Mouse (Mus musculus) lung, postnatal 10 days (tissue): ENCODE results near the gene Fkbp14.
A peak's percentile ranks its signal among the peaks of the same experiment; 100 is the strongest.

Source experiments
- DNase-seq: peaks from one replicate; pipeline ENCODE4 v3.0.0; 2021

Gene Fkbp14

DNA sequence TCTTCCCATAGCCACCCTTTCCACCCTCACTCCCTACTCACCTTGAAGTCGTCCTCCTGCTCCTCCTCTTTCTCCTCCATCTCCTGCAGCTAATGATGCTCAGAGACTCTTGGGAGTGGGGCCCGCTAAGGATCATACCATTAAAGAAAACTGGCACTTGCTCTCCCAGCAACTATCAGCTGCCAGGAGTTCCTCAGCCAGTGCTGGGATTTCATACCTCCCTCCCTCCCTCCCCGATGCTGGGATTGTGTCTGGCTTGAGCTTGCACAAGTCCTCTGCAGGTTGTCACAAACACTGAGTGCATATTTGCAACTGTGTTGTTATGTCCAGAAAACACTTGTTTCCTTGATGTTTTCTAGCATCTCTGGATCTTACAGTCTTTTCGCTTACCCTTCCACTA, at the start of gene Fkbp14:
Gene Fkbp14, minus strand, starts transcription at position 101 of the 400 bp plus-strand sequence.
- DNase-seq, result no peak

DNA sequence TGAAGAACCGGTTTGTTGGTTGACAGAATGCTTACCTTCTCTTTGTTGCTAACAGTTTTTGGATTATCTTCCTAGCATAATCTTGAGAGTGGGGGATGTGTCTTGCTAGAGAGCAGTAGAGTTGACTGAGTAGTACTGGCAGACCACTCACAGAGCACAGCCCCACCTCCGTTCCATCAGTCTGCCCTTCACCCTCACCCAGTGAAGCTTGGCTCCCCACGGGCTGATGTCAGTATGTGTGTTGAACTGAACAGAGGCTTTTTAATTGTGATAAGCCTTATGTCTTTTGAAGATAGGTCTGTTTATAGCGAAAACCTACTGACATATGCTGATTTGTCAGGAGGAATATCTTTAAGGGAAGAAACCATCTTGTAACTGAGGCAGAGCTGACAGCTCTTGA, 46.1 kb upstream of the Fkbp14 start:
- DNase-seq, result no peak

DNA sequence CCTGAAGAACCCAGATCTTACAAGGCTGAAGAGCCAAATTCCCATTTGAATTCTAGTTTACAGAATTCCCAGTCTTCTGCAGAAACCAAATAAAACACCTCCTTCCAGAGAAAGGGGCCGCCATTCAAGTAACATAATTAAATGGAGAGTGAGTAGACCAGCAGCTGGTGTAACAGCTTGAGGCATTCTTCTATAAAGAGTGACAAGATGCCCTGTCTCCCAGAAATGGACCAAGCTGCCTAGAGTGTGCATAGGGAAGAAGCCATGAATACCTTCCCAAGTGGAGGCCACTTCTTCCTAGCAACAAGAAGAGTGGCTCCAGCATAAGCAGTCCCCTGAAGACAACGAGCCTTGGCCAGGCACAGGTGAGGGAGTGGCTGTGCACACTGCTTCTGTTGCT, 44.8 kb upstream of the Fkbp14 start:
- DNase-seq, result no peak

DNA sequence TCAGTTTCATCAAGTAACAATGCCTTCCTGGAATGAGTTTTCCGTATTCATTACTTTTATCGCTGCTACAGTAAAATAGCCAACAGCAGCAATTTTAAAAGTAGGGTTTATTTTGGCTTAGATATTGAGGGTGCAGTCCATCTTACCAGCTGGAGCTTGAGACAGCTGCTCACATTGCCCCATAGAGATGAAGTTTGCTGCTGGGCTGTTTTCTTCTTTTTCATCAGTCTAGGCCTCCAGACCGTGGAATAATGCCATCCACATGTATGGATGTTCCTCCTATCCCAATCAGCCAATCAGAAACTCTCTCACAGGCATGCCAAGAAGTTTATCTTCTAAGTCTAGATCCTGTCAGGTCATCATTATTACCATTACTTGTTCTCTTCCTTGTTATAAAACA, 42.8 kb upstream of the Fkbp14 start:
- no peak for DNase-seq

DNA sequence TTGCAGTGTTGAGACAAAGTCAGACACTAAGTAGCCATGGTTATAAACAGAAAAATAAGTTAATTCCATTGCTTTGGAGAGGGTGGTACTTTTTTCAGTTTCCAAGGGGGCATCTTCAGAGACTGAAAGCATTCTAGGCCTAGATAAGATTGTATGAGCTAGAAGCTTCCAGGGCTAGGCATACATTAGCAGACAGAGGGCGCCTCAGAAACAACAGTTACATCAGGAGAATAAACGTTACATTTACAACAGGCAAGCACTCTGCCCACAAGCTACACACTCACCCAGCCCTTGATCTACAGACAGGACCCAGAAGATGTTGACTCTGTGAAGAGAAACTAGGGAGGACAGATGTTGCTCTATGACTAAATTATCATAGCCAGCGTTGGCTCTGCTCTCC, 34.4 kb upstream of the Fkbp14 start:
- peak; percentile 43 for DNase-seq

DNA sequence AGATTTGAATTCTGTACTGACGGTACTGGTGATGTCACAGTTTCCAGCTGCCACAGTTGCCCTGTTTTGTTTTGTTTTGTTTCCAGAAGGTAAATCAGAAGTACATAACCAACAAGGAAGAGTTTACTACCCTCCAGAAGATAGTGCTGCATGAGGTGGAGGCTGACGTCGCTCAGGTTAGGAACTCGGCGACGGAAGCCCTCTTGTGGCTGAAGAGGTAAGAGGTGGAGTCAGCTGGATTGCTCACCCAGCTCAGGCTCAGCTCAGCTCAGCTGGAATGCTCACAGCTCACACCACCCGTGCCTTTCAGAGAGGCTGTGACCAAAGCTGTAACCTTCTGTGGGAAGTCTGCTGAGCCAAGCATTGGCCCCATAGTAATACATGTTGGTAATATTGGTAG, 32.6 kb upstream of the Fkbp14 start:
- DNase-seq, result peak; percentile 32

DNA sequence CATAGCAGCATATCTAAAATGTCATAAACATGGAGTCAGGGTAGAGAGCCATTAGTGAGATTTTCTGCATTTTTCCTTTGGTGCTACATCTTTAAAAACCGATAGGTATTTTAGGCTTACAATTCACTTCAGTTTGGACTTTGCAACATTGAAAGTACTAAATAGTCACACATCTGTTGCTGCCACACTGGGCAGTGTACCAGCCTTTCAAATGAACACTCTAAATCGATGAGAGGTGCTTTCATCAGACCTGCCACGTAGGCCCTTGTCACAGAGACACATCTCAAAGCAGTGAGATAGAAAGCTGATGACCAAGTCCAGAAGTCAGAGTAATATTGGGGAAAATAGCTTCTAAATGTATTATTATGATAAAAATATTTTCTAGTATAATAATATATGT, 31.3 kb upstream of the Fkbp14 start:
- DNase-seq, result no peak

DNA sequence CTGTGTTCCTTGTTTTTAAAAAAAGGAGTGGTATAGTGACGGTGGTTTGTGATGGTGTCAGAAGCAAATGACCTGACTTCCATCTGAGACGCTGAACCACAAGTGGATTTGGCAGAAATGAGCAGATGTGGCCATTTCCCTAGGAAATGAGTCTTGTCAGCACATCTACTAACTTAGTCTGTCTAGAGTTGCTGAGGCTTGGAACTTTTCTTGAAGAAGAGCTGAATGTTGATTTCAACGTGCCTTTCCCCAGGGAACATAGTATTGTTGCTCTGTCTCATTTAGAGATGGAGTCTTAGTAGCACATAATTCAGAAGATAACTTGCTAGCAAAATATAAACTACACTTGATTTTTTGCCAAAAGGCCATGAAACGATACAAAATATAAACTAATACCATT, 23.2 kb upstream of the Fkbp14 start:
- no peak for DNase-seq

DNA sequence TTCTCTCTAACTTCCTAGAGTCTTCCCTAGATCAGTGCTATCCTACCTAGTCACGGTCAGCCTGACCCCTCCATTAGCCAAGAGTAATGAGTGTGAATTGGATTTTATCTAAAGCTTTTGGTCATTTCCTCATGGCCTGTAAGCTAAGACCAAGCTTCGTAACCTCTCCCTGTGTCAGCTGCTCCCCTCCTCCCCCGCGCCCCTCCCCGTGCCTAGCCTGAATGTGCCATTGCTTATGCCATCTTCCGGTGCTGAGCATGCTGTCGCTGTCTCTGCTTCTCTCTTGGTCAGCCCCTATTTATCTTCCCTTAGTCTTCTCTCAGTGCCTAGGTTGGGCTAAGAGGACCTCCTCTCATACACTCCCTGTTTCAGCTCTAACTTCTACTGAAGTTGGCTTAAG, 22.4 kb upstream of the Fkbp14 start:
- peak; percentile 15 for DNase-seq

DNA sequence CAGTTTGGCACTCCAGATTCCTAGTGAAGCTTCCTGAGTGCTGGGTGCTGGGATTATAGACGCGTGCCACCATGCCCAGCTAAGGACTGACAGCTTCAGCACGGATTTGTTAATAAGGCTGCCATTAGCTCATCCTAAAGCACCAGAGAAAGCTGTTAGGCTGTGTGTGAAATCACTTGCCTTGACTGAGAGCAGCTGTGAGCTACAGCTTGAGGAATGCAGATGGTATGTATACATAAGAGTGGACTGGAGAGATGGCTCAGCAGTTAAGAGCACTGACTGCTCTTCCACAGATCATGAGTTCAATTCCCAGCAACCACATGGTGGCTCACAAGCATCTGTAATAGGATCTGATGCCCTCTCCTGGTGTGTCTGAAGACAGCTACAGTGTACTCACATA, 20.3 kb upstream of the Fkbp14 start:
- DNase-seq, result no peak

DNA sequence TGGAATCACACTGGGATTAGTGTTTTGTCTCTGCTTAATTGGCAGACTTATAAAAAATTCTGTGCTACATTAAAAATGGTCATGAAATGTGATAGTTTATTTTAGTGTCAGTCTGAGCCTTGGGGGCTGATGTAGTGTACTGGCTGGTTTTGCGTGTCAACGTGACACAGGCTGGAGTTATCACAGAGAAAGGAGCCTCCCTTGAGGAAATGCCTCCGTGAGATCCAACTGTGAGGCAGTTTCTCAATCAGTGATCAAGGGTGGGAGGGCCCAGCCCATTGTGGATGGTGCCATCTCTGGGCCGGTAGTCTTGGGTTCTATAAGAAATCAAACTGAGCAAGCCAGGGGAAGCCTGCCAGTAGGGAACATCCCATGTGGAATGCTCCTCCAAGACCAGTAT, 9.1 kb upstream of the Fkbp14 start:
- DNase-seq, result no peak

DNA sequence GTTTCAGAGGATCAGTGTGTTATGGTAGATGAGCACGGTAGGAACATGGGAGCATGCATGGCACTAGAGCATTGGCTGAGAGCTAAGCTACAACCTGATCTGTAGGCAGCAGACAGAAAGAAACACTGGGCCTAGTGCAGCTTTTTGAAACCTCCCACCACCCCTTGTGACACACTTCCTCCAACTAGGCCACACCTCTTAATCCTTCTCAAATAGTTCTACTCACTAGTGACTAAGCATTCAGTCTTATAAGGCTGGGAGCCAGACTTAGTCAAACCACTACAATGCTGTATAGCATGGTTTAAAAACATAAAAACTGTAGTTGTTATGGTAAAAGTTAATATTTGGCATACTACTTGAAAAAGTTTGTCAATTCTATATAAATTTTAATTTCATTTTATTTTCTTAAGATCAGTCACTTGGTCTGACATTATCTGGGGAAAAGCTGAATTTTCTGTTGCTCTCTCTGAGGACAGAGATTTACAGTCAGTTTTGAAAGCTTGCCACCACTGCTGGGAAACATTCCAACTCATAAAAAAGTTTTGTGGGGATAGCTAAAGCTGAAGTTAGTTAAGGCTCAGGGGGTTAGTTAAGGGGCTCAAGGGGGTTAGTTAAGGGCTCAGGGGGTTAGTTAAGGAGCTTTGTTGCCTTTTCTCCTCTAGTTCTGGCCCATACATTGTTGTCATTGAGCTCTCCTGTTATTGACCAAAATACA, 7.0 kb upstream of the Fkbp14 start:
- DNase-seq, result peak; percentile 48

DNA sequence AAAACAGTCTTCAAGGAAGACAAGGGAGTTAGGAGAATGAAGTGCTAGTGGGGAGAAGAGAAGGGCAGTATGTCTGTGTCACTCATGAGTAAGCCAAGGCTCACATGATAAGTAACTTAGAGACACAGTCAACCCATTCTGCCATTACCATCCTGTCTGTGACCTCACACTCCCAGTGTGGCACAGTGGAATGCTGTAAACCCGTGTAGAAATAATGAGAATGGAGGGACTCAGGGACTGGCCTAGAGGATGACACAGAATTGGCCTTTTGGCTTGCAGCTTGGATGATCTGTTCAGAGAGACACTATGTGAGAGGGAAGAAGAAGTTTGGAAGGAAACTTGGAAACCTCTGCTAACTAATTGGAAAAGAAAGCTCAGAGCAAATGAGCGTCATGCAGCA, 5.8 kb upstream of the Fkbp14 start:
- DNase-seq, result no peak

DNA sequence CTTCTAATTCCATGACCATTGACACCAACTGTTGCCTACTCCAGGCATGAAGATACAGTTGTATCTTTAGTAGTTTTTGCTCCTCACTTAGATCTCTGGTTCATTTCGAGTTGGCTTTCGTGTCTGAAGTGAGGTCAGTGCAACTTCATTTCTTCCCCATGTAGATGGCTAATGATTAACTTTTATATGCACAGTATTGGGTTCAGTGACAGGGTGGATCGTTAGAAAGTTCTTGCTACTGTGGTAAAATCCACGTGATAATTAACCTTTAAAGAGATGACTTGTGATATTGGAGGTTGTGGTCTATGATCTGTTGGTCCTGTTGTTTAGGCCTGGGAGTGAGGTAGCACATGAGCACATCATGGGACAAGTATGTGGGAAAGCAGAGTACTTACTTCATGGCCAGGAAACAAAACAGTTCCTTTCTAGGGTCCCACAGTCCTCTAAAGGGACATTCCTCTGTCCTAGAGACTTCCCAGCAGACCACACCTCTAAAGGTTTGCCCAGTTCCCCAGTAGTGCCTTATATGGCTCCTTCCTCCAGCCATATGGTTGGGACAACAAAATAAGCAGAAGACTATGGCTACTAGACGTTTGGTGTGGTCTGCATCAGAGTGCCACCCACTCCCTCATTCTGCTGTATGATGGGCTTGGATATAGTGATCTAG, 3.7 kb upstream of the Fkbp14 start:
- DNase-seq, result no peak

DNA sequence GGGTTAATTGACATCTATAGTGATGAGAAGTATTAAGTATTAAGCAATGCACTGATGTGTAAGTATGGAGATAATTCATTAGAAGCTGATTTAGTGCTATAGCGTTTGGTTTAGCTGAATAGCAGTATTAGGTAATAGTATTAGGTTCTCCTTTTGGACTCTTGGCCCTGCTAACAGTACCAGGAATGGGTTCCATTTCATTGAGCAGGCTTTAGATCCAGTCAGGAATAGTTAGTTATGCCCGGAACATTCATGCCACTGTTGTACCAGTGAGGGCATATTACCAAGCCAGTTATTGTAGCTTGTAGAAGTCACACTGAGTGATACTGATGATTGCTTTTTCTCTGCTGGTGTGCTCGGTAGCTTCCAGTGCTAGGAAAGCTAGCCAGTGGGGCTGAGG, 603 bp upstream of the Fkbp14 start:
- DNase-seq, result no peak

DNA sequence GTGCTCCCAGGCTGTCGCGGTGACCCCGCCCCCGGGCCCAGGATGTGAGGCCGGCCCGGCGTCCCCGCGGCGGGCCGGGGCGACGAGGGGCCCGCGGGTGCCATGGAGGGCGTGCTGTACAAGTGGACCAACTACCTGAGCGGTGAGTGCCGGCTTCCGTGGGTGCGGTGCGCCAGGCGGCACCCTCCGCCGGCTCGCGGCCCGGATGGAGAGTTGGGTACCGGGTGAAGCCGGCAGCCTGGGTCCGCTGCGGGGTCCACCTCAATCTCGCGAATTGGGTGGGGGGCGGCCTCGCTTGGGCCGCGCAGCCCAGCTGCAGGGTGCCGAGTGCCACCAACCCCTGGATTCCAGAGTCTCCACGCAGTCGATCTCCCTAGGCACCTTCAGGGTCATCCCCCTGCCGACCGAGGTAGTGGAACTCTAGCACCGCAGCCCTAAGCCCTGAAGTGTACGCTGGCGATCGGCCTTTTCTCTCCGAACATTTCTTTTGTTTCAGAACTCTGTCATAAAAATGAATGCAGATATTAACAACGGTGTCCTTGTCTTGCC, 1.7 kb downstream of the Fkbp14 start:
- no peak for DNase-seq

DNA sequence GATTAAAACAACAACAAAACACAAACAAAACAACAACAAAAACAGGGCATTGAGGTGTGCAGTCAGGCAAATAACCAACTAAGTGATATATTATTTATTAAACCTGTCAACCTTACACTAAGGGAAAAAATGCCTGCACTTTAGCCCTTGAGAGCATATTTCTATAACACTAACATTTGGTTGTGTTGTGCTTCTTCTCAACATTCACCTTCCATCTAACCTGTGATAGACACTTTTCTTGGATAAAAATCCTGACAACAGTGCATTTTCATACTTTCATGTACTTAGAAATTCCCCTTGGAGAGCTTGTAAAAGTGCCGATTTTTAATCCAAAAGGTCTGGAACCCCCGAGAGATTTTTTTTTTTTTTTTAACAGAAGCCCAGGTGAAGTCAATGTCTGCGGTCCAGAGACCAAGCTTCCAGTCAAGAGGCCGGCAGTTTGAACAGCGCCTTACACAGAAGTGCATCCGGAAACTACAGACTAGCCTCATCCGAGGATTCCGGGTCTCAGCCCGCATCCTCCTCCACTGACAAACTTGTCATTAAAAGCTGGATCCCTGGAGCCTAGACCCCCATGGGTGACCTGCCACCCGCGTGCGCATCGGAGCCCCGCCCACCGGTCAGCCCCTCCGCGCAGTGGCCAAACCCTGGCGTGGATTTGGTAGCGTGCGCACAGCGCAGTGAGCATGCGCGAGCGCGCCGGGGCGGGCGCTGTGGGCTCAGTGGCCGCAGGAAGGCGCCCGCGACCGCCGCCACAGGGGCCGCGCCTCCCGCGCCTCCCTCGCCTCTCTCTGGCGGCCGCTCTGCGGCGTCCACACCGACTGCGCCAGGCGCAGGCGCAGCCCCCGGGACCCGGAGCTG, 2.4 kb downstream of the Fkbp14 start, which contains the start of gene Plekha8:
Gene Plekha8, plus strand, starts transcription at position 643 of the 861 bp plus-strand sequence.
- peak; percentile 94 for DNase-seq

DNA sequence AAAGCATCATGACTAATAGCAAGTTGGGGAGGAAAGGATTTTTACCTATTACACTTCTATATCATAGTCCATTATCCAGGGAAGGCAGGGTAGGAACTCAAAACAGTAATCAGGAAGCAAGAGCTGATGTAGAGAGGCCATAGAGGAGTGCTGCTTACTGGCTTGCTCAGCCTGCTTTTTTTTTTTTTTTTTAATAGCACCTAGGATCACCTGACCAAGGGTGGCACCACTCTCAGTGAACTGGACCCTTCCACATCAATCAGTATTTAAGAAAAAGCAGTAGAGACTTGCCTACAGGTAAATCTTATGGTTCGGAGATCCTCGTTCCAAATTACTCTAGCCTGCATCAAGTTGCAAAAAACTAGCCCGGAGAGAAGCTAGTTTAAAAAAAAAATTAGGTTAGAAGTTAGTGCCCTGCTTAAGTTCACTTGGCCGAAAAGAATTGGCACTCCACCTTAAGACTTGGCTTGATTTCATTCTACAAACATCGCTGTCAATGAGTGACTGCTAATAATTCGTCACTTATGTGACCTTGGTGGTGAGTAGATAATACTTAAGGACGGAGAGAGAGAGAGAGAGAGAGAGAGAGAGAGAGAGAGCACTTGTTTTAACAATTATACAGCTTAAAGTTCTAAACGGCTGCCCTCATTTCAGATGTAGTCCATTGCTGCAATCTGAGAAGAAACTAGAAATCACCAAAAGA, 3.2 kb downstream of the Fkbp14 start:
- no peak for DNase-seq

DNA sequence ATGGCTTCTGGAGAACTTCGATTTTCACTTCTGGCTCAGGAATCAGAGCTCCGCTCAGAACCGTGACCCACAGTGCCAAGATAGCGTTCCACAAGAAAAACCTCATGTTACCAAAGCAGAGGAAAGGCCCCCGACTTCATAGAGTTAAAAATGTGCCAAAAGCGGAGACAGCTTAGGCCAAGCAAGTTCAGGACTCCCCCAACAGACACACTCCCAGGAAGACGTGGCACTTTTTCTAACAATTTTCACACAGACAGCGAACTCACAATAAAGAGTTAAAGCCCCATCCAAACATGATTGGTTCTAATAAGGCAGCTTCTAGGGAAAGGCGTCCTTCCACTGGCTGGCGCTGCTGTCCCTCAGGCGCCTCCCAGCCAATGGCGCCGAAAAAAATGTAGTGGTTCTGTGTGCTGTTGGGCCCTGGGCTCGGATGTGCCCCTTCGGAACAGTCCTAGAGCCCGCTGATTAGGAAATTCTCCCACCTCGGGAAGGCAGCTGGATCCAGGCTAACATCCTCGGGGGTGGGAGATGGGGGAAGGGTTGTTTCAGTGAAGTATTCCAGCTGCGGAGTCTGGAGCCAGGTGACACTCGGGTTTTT, 4.1 kb downstream of the Fkbp14 start:
- DNase-seq, result peak; percentile 96

DNA sequence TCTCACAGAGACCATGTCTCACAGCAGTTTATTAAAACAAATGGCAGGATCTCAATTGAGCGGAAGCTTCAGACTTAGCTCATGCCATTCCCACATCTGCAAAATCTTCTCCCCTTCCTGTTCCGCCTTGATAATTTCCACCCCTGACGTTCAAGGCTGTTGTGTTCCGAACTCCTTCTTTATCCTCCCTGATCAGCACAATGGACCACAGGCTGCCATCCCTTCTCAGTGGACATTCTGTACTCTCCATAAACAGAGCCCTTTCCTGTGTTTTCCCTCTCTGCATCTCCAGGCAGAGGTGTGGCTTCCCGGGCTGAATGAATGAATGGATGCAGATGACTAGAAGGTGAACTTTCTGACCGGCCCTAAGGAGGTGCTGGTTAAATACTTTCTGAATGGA, 5.3 kb downstream of the Fkbp14 start:
- peak; percentile 33 for DNase-seq

DNA sequence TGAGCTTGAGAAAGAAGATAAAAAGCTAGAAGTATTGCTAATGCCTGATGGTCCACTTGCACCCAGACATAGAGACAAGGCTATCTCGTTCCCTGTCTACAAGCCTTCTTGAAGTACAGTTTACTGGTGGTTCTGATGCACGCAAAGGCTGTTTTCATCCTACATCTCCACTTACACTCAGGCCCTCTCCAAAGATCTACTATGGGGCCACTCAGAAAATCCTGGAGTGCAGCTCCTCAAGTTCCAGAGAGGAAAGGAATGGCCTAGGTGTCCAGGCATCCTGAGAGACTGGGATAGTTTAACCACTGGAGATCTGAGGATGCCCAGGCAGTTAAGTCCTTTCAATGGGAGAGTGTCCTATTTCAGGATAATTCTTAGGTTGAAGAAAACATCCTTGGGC, 6.4 kb downstream of the Fkbp14 start:
- DNase-seq, result no peak

DNA sequence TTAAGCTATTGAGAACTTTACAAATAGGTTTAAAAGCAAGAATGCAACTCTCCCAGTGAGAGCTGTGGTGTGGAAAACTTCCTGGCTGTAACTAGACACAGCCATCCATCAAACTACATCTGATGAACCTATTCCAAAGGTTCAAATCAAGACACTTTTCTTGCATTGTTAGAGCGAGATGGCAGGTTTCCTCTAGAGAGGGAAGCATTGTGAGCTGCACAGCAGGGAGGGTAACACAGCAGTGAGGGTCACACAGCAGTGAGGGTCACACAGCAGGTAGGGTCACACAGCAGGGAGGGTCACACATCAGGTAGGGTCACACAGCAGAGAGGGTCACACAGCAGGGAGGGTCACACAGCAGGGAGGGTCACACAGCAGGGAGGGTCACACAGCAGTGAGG, 8.9 kb downstream of the Fkbp14 start:
- no peak for DNase-seq
